ENCODE assay signal across 20 mouse cellular contexts in the genomic region with DNA sequence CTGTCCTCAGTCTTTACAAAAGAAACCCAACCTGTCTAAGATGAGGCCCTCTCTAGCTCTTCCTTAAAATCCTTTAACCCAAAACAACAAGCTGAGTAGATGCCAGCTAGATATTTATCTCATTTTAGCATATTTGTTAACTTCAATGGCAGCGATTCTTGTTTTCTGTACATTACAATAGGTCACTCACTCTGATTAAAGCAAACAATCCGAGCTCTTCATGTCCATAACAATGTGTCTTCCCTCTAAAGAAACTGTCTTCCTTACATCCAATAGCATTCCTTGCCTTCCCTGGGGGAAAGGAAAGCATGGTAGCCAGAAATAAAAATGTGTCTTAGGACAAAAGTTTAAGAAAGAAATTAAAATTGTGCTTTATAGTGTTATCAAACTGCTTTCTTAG.
"Had no signal": no experiment of that assay in that cellular context is flagged by ENCODE, and none has a peak within 500 bp of the region (broad histone marks: within the 10 kb centered on the region; RNA-seq: fewer than 3 reads in every experiment).

No protein-coding gene starts in this region.

- H3K4me3 ChIP-seq: liver, embryonic 15.5 days; lung, embryonic 15.5 days; midbrain, embryonic 10.5 days; midbrain, embryonic 12.5 days; myocyte; neural tube, embryonic 13.5 days; neural tube, embryonic 15.5 days had no signal

- DNase-seq: liver, postnatal 0 days; lung, adult 2 months; lung, postnatal 14 days; lung, postnatal 4 days; midbrain, embryonic 14.5 days; right cerebral cortex, postnatal 25 days; right cerebral cortex, postnatal 4 days; spleen, adult 18-20 months; thymus, adult 18-20 months; thymus, postnatal 14 days; thymus, postnatal 36 days had no signal

- H3K4me2 ChIP-seq: liver, embryonic 15.5 days; lung, embryonic 15.5 days; midbrain, embryonic 12.5 days; neural tube, embryonic 13.5 days; neural tube, embryonic 15.5 days had no signal

- ATAC-seq: liver, postnatal 0 days; lung, postnatal 0 days; midbrain, embryonic 16.5 days had no signal

- H3K9ac ChIP-seq: liver, embryonic 15.5 days; liver, postnatal 0 days; lung, embryonic 15.5 days; midbrain, embryonic 12.5 days; neural tube, embryonic 13.5 days; neural tube, embryonic 15.5 days had no signal

- H3K9me3 ChIP-seq: liver, embryonic 15.5 days; lung, embryonic 15.5 days; midbrain, embryonic 10.5 days; midbrain, embryonic 12.5 days; neural tube, embryonic 13.5 days; neural tube, embryonic 15.5 days had no signal

- H3K36me3 ChIP-seq: liver, embryonic 15.5 days; lung, embryonic 15.5 days; midbrain, embryonic 10.5 days; midbrain, embryonic 12.5 days; neural tube, embryonic 13.5 days; neural tube, embryonic 15.5 days had no signal

- H3K4me1 ChIP-seq: liver, embryonic 15.5 days; lung, embryonic 15.5 days; midbrain, embryonic 10.5 days; midbrain, embryonic 12.5 days; neural tube, embryonic 13.5 days; neural tube, embryonic 15.5 days had no signal

- H3K27me3 ChIP-seq: liver, embryonic 15.5 days; lung, embryonic 15.5 days; midbrain, embryonic 12.5 days; neural tube, embryonic 13.5 days; neural tube, embryonic 15.5 days had no signal

- H3K27ac ChIP-seq: liver, embryonic 15.5 days; lung, embryonic 15.5 days; midbrain, embryonic 10.5 days; midbrain, embryonic 12.5 days; neural tube, embryonic 13.5 days; neural tube, embryonic 15.5 days had no signal
